Mouse (Mus musculus) liver, postnatal 0 days (tissue): ENCODE results near the gene Lpar5.

Experiments
- CTCF ChIP-seq: sonication (generic); IDR thresholded peaks from 2 replicates; pipeline ENCODE4 v1.5.1; 2016; ENCODE audit warnings: antibody characterized with exemption, low read depth
- EP300 ChIP-seq: IDR thresholded peaks from 2 replicates; pipeline ENCODE4 v1.6.1; 2016; ENCODE audit warnings: antibody characterized with exemption, low read depth, mild to moderate bottlenecking

DNA sequence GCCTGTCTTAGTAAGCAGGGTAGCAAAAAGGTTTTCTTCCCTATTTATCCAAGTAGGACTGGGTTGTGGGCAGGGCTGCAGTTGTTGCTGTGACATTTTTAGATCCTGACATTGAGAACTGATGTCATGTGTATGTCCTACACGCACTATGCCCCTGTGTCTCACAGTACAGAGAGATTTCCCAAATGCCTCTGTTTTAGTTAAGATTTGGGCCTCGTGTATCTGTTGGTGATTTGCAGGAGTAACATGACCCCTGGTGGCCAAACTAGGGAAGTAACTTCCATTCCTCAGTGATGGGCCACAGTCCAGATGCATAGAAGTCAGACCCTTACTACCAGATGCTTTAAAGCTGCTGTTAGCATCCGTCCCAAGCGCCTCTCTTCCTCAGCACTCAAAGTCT, 16.7 kb downstream of the Lpar5 start:
- TF ChIP-seq CTCF: peak; percentile 95
- no peak for TF ChIP-seq EP300
